Mouse (Mus musculus) G1E (cell line): Measurements from ENCODE around the gene Gm12258.

Experiments used
- CTCF ChIP-seq: IDR thresholded peaks from 2 replicates; pipeline ENCODE4 v1.5.1; 2012; ENCODE audit warnings: low read depth, low read length, inconsistent platforms, mixed read lengths
- GATA1 ChIP-seq: IDR thresholded peaks from 2 replicates; pipeline ENCODE4 v1.6.1; 2012; ENCODE audit warnings: borderline replicate concordance, low read length, inconsistent platforms, mixed read lengths

DNA sequence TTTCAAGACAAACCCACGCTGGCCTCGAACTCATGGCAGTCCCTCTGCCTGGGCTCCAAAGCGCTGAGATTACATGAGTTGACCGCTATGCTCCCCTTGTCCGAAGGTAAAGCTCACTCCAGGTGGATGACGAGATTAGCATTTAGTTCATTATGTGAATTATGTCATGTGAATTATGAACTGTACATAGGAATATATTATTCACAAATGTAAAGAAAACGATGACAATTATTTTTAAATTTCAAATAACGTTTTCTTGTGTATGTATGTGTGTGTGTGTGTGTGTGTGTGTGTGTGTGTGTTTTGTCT is 57.4 kb downstream of the Gm12258 start:
- TF ChIP-seq GATA1: no peak
- no peak for TF ChIP-seq CTCF
